Mouse (Mus musculus) limb, embryonic 14.5 days (tissue): ENCODE measurements around the gene Zfp553. TPM values are rescaled to one million over a fixed set of nuclear protein-coding genes. Genes with fewer than 3 reads are reported as not detected.
A peak's percentile ranks its signal among the peaks of the same experiment; 100 is the strongest.

Experiments
- ATAC-seq: fragments of 200-750 bp; cut with Nextera tagmentation; 2 replicates; pipeline ENCODE4 v1.8.0; 2017; ENCODE audit warnings: low read depth, moderate number of reproducible peaks, moderate TSS enrichment; ENCODE audit not compliant: low FRiP score
- DNase-seq: peaks from one replicate; pipeline ENCODE4 v3.0.0-alpha.2; 2015; ENCODE audit warnings: low spot score
- H3K27ac ChIP-seq: fragments of 300-500 bp; sonication (generic); replicated peaks from 2 replicates; pipeline ENCODE4 v1.5.1; 2014; ENCODE audit warnings: low read depth, mild to moderate bottlenecking, low read length, moderate library complexity, mixed read lengths
- H3K27me3 ChIP-seq: fragments of 300-500 bp; sonication (generic); 2 replicates; pipeline ENCODE4 v1.6.1; 2014; ENCODE audit warnings: low read length, mixed read lengths; ENCODE audit not compliant: control insufficient read depth, insufficient read depth
- H3K36me3 ChIP-seq: fragments of 300-500 bp; sonication (generic); 2 replicates; pipeline ENCODE4 v1.6.1; 2014; ENCODE audit warnings: mild to moderate bottlenecking, low read length, moderate library complexity, mixed read lengths; ENCODE audit not compliant: control insufficient read depth, insufficient read depth
- H3K4me1 ChIP-seq: fragments of 300-500 bp; sonication (generic); 2 replicates; pipeline ENCODE4 v1.6.1; 2014; ENCODE audit warnings: antibody characterized with exemption, low read length, mixed read lengths; ENCODE audit not compliant: control insufficient read depth, insufficient read depth
- H3K4me2 ChIP-seq: fragments of 300-500 bp; sonication (generic); replicated peaks from 2 replicates; pipeline ENCODE4 v1.6.1; 2014; ENCODE audit warnings: low read depth, mild to moderate bottlenecking, low read length, moderate library complexity; ENCODE audit not compliant: severe bottlenecking
- H3K4me3 ChIP-seq: fragments of 300-500 bp; sonication (generic); replicated peaks from 2 replicates; pipeline ENCODE4 v1.5.1; 2014; ENCODE audit warnings: low read length
- H3K9ac ChIP-seq: fragments of 300-500 bp; sonication (generic); 2 replicates; pipeline ENCODE4 v1.6.1; 2014; ENCODE audit warnings: mild to moderate bottlenecking, low read depth, low read length, moderate library complexity; ENCODE audit not compliant: severe bottlenecking
- H3K9me3 ChIP-seq: fragments of 300-500 bp; sonication (generic); 2 replicates; pipeline ENCODE4 v1.6.1; 2016; ENCODE audit warnings: low read length; ENCODE audit not compliant: control insufficient read depth
- POLR2A ChIP-seq: fragments of 200-500 bp; IDR thresholded peaks from 2 replicates; pipeline ENCODE4 v1.8.0; 2012; ENCODE audit warnings: inconsistent platforms, mild to moderate bottlenecking, moderate library complexity, borderline replicate concordance; ENCODE audit not compliant: insufficient read depth, insufficient read length; ENCODE audit errors: extremely low read depth
- WGBS: fragments of 180-500 bp; shearing (Covaris S2); extraction: QIAGEN DNeasy Blood & Tissue Kit; methylation state at CpG from one replicate; pipeline ENCODE4 v1.1.7; 2014; 5-methylcytosine and 5-hydroxymethylcytosine counted together
- polyA plus RNA-seq, 2 experiments: library from polyadenylated mRNA; depleted of rRNA in 1 of 2; stranded (reverse) in 1 of 2; unstranded in 1 of 2; fragments of >200 nt; fragmentation: Nextera tagmentation in 1 of 2; extraction: Ambion mirVana in 1 of 2; gene quantifications; 2 replicates each; pipeline versions ENCODE4 v1.2.1 to v1.2.3; 2012 to 2014

Gene Zfp553
- polyA plus RNA-seq, 2 experiments = 19.4 to 22.5 TPM

DNA sequence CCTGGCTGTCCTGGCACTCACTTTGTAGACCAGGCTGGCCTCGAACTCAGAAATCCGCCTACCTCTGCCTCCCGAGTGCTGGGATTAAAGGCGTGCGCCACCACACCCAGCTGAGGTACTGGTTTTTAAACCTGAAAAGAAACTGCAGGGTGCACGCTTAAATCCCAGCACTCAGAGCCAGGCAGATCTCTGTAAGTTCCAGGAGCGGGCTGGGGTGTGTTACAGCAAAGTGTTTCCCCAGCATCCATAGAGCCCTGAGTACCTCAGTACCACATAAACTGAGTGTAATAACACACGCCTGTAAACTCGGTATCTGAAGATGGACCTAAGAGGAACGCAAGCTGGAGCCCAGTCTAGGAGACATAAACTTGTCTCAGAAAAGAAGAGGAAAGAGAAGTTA lies 45.5 kb upstream of the Zfp553 start:
- H3K4me2 ChIP-seq = no peak overlapping the region
- no peak overlapping the region for H3K9ac ChIP-seq
- WGBS = 72% methylated on average over 10 of the region's 10 CpGs
- peaks cover 13% of the 10 kb centered on the region for H3K36me3 ChIP-seq
- no peak overlapping the region for H3K27ac ChIP-seq
- H3K4me3 ChIP-seq = no peak overlapping the region
- H3K27me3 ChIP-seq = no peaks in the 10 kb centered on the region
- H3K4me1 ChIP-seq = no peaks in the 10 kb centered on the region
- no peak for TF ChIP-seq POLR2A
- H3K9me3 ChIP-seq = no peaks in the 10 kb centered on the region
- no peak for DNase-seq
- ATAC-seq = no peak

DNA sequence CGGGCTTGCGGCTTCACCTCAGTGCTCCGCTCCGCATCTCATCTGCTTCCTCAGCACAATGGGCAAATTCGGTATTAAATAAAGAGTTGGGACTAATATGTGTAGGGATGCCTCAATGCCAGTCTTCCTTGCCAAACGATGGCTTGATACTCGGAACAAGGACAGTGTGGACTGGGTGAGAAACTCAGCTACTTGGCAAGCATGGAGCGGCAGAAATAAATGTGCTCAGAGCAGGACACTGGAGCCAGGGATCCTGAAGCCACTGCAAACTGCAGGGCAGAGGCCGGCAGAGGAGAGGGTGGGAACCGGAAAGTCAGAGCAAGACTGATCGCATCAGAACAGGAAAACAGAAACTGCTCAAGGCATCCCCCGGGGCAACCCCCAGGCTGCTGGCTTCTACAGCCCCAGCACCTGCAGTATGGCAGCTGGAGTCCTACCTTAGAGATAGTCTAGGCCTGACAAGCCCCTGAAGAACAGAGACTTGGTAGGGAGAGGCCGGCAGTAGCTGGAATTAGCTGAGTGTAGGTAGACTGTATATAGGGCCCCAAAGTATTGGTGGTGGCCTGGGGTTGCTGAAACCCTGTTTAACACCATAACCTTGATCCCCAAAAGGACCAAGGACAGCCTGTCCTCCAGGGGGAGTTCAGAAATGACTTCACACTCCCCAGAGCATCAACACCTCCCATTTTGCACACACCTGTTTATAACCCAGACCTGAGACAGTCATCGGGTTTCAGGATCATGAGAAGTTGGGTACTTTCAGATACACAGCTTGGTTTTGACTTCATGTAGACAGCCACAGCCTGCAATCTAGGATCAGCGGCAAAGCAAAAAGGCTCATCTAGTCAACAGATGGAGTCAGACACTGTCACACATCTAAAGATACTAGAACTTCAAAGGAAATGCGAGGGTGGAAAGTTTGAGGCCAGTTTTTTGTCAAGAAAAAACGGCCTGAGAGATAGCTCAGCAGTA lies 44.3 kb upstream of the Zfp553 start:
- DNase-seq (no peak), ATAC-seq (no peak)
- H3K4me1 ChIP-seq = no peaks in the 10 kb centered on the region
- H3K27me3 ChIP-seq = no peaks in the 10 kb centered on the region
- no peak overlapping the region for H3K4me3 ChIP-seq
- H3K9ac ChIP-seq = no peak overlapping the region
- no peak overlapping the region for H3K4me2 ChIP-seq
- no peak overlapping the region for H3K27ac ChIP-seq
- no peak for TF ChIP-seq POLR2A
- no peaks in the 10 kb centered on the region for H3K9me3 ChIP-seq
- 82% methylated on average over 17 of the region's 17 CpGs for WGBS
- H3K36me3 ChIP-seq = peaks cover 25% of the 10 kb centered on the region

DNA sequence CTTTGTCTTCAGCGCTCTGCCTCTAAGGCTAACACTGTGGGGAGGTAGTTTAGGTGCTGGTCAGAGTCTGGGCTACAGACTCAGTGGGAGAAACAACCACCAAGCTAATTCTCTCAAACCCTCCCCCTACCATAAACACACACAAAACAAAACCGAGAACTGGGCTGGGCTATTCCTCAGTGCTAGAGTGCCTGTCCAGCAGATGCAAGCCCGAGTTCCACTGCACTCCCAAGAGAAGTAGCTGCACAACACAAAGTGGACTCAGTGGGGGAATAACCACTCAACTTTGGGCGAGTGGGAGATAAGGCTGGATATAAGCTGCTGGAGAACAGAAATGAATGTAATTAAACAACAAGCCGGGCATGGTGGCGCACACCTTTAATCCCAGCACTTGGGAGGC lies 42.2 kb upstream of the Zfp553 start:
- H3K27me3 ChIP-seq = no peaks in the 10 kb centered on the region
- 78% methylated on average over 6 of the region's 6 CpGs for WGBS
- no peak for TF ChIP-seq POLR2A
- no peak overlapping the region for H3K4me2 ChIP-seq
- peaks cover 36% of the 10 kb centered on the region for H3K36me3 ChIP-seq
- H3K9ac ChIP-seq = no peak overlapping the region
- H3K27ac ChIP-seq = no peak overlapping the region
- peaks cover 9% of the 10 kb centered on the region; the same call in 1 of the 2 replicates for H3K4me1 ChIP-seq
- H3K9me3 ChIP-seq = no peaks in the 10 kb centered on the region
- H3K4me3 ChIP-seq = no peak overlapping the region
- no peak for ATAC-seq
- DNase-seq = no peak

- H3K36me3 ChIP-seq = peaks cover 51% of the 10 kb centered on the region
- TF ChIP-seq POLR2A = no peak
- H3K27me3 ChIP-seq = no peaks in the 10 kb centered on the region
- H3K27ac ChIP-seq = no peak overlapping the region
- no peak overlapping the region for H3K4me2 ChIP-seq
- WGBS = 96% methylated on average over 5 of the region's 5 CpGs
- peaks cover 14% of the 10 kb centered on the region; the same call in 1 of the 2 replicates for H3K4me1 ChIP-seq
- DNase-seq (no peak), ATAC-seq (no peak)
- no peak overlapping the region for H3K4me3 ChIP-seq
- no peaks in the 10 kb centered on the region for H3K9me3 ChIP-seq
- no peak overlapping the region for H3K9ac ChIP-seq
Measured at GRCm38 (mm10) chr7:127192989-127193388, 39.9 kb upstream of the Zfp553 start.

DNA sequence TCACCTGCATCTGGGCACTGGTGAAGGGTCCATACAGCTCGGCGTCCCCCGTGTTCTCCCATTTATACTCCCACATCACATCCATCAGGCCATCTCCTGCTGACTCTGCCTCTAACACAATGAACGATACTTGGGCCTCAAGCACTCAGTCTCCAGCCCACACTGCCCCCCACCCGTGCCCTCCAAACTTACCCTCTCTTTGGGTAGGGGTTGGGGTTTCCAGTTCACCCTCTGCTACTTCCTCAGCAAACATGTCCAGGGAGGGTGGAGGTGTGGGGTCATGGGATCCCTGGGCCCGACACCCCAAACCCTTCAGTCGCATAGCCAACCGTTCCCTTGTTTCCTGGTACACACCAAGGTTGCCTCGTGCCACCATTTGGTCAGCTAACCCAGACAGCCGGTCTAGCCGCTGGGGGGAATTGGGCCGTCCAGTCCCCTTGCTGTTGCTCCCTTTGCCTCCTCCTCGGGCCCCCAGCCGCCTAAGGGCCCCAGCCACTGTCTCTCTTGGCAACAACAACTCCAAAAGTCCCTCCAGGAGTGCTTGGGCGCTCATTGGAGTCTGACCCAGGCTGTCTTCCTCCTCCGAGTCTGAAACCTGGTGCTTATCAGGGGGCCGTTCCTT lies 38.7 kb upstream of the Zfp553 start:
- Histone ChIP-seq H3K4me1 (peaks cover 14% of the 10 kb centered on the region; the same call in 1 of the 2 replicates), H3K27me3 (no peaks in the 10 kb centered on the region), H3K9ac (peak overlapping the region; percentile 65; the same call in 1 of the 2 replicates), H3K36me3 (peaks cover 62% of the 10 kb centered on the region), H3K4me3 (0 out of 2 replicates have a peak overlapping the region, but pooled peaks have one; percentile 59), H3K9me3 (no peaks in the 10 kb centered on the region), H3K27ac (no peak overlapping the region), H3K4me2 (peak overlapping the region; percentile 61; the same call in 1 of the 2 replicates)
- TF ChIP-seq POLR2A = no peak
- DNase-seq = no peak
- 93% methylated on average over 17 of the region's 17 CpGs for WGBS
- no peak for ATAC-seq
